Mouse (Mus musculus): Measurements from ENCODE around the gene Igfbp2. TPM values are rescaled to one million over a fixed set of nuclear protein-coding genes. Genes with fewer than 3 reads are reported as not detected.

Gene Igfbp2
- 0.77 and 14.0 TPM in 2 replicates for polyA plus RNA-seq (2012; rRNA removed; ENCODE audit: low replicate concordance)

GRCm38 (mm10) chr1:72823751-72824706, at the start of gene Igfbp2:
TSS of gene Igfbp2 (plus strand) at chr1:72824503.

GRCm38 (mm10) chr1:72874287-72875211, 50.2 kb downstream of the Igfbp2 start, which contains the start of gene Igfbp5:
TSS of gene Igfbp5 (minus strand) at chr1:72874884.

Other genes with a start within 250 kb of the Igfbp2 start
- gene Smarcal1, start 241.3 kb upstream of the Igfbp2 start, polyA plus RNA-seq (2012; rRNA removed; ENCODE audit: low replicate concordance) = 25.3 and 41.0 TPM in 2 replicates
- not detected in 2 replicates for gene Ankar, start 123.9 kb upstream of the Igfbp2 start, polyA plus RNA-seq (2012; rRNA removed; ENCODE audit: low replicate concordance)
- gene Rpl37a, start 113.2 kb upstream of the Igfbp2 start, polyA plus RNA-seq (2012; rRNA removed; ENCODE audit: low replicate concordance) = 471 and 974 TPM in 2 replicates
- gene Igfbp5, start 50.4 kb downstream of the Igfbp2 start, polyA plus RNA-seq (2012; rRNA removed; ENCODE audit: low replicate concordance) = 98.1 and 291 TPM in 2 replicates
- not detected in 2 replicates for gene Tnp1, start 191.4 kb downstream of the Igfbp2 start, polyA plus RNA-seq (2012; rRNA removed; ENCODE audit: low replicate concordance)